Mouse (Mus musculus) adrenal gland, postnatal 4 days (tissue): Measurements from ENCODE around the gene Gm8126. TPM values are rescaled to one million over a fixed set of nuclear protein-coding genes. Genes with fewer than 3 reads are reported as not detected.
A peak's percentile ranks its signal among the peaks of the same experiment; 100 is the strongest.
"Not testable (repeated sequence)": the region's sequence is repeated elsewhere in the genome, so short reads cannot be mapped to it uniquely, and the experiment has no call there.

Experiments
- DNase-seq, 2 experiments: peaks; one replicate each; pipeline ENCODE4 v3.0.0; 2021 to 2022; ENCODE audit warnings: low spot score in 2 of 2, mixed read lengths in 2 of 2
- long read RNA-seq, 2 experiments: library from polyadenylated mRNA; stranded (forward); transcript quantifications; one replicate each; pipeline ENCODE4 v2.0.0; 2021
- total RNA-seq, 2 experiments: library from RNA; stranded (reverse); gene quantifications; 2 replicates each; pipeline ENCODE4 v1.2.3; 2021

Gm8126 gene
- total RNA-seq: under 1 TPM in 1 of 2 experiments, not detected in 1; 0.20 TPM
- long read RNA-seq, experiment 1: 0 reads
- long read RNA-seq, experiment 2: 0 reads

GRCm38 (mm10) chr14:43258349-43258748 is at the start of gene Gm8126:
Gene Gm8126 (plus strand): TSS chr14:43258649.
- DNase-seq: not testable (repeated sequence)

DNA sequence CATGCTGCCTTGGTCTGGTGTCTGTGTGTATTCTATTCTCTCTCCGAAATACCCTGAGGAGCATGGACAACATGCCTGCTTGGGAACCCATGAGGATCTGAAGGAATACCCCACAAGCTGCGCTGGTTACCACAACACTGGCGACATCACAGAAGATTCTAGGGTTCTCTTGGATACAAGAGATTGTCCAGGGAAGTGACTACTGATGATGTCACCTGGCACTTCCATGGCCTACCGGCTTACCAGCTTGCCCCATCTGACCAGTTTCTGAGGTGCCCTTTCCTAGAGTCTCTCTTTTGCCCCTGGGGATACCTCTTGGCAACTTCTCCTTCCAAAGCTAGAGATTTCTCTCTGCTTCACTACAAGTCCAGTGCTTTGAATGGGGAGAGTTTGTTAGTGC is 23.2 kb upstream of the Gm8126 start, which contains the start of gene Gm8122:
TSS of gene Gm8122 (minus strand) at position 101 of the 400 bp plus-strand sequence.
- DNase-seq: not testable (repeated sequence)

- not testable (repeated sequence) for DNase-seq
Observed at GRCm38 (mm10) chr14:43237769-43238168, 20.7 kb upstream of the Gm8126 start.

GRCm38 (mm10) chr14:43249611-43250170 is 8.8 kb upstream of the Gm8126 start:
- DNase-seq: peak in 1 of 2 experiments; percentile 24

DNA sequence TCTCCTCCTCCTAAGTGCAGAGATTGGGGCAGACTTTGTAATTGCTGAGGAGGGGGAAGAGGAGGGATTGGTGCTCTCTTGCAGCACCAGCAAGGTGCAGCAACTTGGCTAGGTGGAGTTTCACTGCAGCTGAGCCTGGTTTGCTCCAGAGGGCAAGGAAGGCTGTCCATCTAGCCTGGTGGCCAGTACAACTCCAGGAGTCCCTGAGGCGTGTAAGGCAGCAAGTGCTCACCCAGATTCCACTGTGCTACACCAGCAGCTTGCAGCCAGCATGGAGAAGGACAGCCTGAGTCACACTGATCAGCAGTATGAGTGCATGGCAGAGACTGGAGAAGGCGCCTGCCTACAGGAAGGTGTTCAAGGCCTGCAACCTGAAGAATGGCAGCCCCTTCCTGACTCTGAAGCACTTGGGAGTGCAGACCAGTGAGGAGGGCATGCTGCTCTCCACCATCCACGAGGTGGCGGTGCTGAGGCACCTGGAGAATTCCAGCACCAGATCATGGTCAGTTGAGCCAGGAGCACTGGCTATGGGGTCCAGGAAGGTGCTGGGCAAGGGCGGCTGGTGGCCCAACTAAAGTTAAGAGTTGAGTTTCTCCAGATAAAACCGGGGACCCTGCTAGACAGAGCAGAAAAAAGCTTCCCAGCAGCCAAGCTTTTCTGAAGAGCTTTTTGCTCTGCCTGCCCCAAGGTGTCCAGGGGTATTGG is 7.7 kb upstream of the Gm8126 start:
- DNase-seq: not testable (repeated sequence)

DNA sequence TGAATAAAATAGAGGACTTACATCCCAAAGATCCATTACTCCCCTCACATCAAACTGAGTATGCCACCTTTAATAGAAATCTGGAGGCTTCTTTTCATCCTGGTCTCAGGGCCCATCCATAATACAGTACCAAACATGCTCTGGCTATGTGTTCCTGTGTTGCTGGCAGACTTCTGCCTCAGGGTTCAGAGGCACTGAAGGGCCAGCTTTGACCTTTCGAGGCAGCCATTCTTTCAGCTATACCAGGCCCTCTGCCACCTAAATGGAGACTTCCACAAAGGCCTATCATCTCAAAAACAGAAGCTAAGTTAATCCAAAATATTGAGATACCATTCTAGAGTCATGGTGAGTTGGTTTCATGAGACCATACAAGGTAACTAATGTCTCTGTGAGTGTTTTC is 1.9 kb upstream of the Gm8126 start:
- not testable (repeated sequence) for DNase-seq

DNA sequence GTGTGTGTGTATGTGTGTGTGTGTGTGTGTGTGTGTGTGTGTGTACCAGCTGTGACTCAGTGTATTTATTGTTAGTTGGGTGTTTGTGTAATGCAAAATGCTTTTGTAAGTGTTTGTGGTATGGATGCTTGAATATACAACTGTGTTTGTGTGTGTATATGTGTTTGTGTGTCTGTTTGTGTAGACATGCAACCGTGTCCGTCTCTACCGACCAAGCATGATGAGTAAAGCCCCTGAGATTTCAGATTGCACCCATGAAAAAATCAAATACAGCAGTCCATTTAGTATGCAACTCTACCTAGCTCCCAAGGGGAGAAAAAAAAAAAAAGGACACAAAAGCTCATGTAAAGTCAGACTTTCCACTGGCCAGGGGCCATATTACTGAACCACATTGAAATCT is 5.0 kb downstream of the Gm8126 start:
- not testable (repeated sequence) for DNase-seq

DNA sequence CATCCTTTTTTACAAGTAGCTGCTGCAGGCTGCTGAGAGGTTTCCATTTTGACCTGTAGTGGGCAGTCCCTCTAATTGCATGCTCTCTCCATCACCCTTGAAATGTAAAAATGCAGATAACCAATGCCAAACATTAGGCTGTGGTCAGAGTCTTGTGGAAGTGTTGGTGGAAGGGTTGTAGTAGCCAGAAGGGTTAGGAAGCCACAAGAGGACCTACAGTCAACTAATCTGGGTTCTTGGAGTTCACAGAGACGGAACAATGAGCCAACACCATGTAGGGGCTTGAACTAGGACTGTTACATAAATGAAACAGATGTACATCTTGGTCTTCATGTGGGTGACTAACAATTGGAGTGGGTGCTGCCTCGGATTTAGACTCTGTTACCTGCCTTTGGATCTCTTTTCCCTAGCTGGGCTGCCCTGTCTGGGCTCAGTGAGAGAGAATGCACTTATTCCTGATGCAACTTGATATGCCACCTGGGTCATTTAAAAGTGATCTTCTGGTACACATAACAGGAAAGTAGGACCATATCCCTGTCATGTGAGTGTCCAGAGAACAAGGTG is 10.2 kb downstream of the Gm8126 start:
- not testable (repeated sequence) for DNase-seq

- DNase-seq: not testable (repeated sequence)
Observed at GRCm38 (mm10) chr14:43269211-43269610, 10.8 kb downstream of the Gm8126 start.

DNA sequence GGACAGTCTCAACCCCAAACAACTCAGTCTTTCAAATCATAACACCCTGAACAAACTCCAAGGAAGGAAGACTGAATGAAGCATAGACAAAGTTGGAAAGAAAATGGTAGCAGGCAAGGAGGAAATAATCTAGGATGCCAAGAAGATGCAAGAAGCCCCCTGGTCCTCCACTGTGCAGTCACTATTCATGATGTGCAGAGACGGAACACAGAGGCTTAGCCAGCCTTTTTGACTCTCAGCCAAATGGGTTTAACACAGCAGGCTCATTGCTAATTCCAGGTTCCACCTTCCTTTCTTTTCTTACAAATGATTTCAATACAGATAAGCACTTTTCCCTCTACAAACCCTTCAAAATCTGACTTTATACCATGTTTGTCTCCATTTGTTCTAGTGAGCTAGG is 14.7 kb downstream of the Gm8126 start:
- DNase-seq: not testable (repeated sequence)

DNA sequence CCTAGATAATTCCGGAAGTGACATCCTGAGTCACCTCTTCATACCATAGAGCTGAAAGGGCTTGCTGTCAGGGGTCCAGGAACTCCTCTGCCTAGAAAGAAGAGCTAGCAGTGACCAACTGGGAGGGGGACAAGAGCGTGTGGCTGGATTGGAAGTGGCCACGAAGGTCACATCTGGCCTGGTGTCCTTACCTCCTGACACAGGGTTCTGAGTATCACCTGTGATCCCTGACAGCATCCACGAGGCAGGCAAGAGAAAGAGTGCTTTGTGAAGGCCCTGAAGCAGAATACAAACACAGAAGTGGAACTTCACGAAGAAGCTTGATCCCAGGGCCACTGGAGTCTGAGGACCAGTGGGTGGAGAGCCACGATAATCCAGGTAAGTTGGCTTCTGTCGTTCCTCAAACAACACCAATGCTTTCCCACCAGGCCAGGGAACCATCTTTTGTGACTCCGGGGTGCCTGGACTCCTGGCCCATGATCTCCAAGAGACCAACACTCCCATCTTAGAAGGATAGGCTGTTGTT is 16.6 kb downstream of the Gm8126 start, which contains the start of gene Gm9732:
TSS of gene Gm9732 (plus strand) at position 51 of the 526 bp plus-strand sequence.
- DNase-seq: peak; percentile 21 to 52

DNA sequence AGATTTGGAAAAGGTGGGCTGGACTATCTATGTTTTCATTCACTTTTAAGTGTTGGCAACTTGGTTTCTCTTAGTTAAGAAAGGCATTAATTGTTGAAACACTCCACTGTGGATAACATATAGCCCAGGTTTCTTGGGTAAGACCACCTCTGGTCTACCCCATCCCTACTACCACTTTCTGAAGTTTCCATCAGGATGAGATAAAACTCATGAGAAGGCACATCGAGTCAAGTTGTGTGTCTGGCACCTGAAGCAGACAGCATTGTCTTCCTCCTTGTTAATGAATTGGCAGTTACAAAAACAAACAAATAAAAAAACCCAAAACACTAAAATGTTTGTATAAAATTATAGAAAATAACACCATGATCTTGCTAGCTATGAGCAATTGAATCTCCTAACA is 17.3 kb downstream of the Gm8126 start:
- not testable (repeated sequence) for DNase-seq

- DNase-seq: peak in 1 of 2 experiments; percentile 9
Observed at GRCm38 (mm10) chr14:43277468-43277867, 19.0 kb downstream of the Gm8126 start.

GRCm38 (mm10) chr14:43278146-43278545 is 19.7 kb downstream of the Gm8126 start:
- DNase-seq: peak in 1 of 2 experiments; percentile 28

GRCm38 (mm10) chr14:43278681-43279080 is 20.2 kb downstream of the Gm8126 start:
- peak; percentile 13 to 26 for DNase-seq

GRCm38 (mm10) chr14:43293503-43293902 is 35.1 kb downstream of the Gm8126 start, which contains the start of gene Gm8127:
Gene Gm8127 (minus strand): TSS chr14:43293832.
- not testable (repeated sequence) for DNase-seq

Other genes starting within 250 kb of the Gm8126 start
- gene Gm10376, start 243.0 kb upstream of the Gm8126 start, total RNA-seq: not detected
- not detected for gene Gm8094, start 182.0 kb upstream of the Gm8126 start, total RNA-seq
- under 1 TPM in 1 of 2 experiments, not detected in 1; 0.17 TPM for gene Gm8104, start 158.0 kb upstream of the Gm8126 start, total RNA-seq
- not detected for gene Gm7233, start 78.8 kb upstream of the Gm8126 start, total RNA-seq
- gene Gm8122, start 23.3 kb upstream of the Gm8126 start, total RNA-seq: not detected
- not detected for gene Gm9732, start 16.4 kb downstream of the Gm8126 start, total RNA-seq
- gene Gm8127, start 35.2 kb downstream of the Gm8126 start, total RNA-seq: not detected
- gene 1700001F09Rik, start 89.2 kb downstream of the Gm8126 start, total RNA-seq: not detected
- gene Gm8138, start 157.7 kb downstream of the Gm8126 start, total RNA-seq: not detected